Mouse (Mus musculus) skeletal muscle tissue, adult 2 months (tissue): Measurements from ENCODE around the gene Arhgap10.

ENCODE experiments used
- DNase-seq: peaks from one replicate; pipeline ENCODE4 v3.0.0-alpha.2; 2012; ENCODE audit warnings: low read depth, low spot score

Gene Arhgap10

GRCm38 (mm10) chr8:77486749-77487148 lies 31.0 kb downstream of the Arhgap10 start:
- DNase-seq = no peak

- no peak for DNase-seq
Observed at GRCm38 (mm10) chr8:77484817-77485216, 32.9 kb downstream of the Arhgap10 start.

GRCm38 (mm10) chr8:77484266-77484665 lies 33.5 kb downstream of the Arhgap10 start:
- no peak for DNase-seq

- no peak for DNase-seq
Observed at GRCm38 (mm10) chr8:77483676-77484075, 34.1 kb downstream of the Arhgap10 start.

GRCm38 (mm10) chr8:77481791-77482190 lies 36.0 kb downstream of the Arhgap10 start:
- peak; percentile 88 for DNase-seq

- no peak for DNase-seq
Observed at GRCm38 (mm10) chr8:77479995-77480394, 37.8 kb downstream of the Arhgap10 start.

- no peak for DNase-seq
Observed at GRCm38 (mm10) chr8:77478913-77479273, 38.9 kb downstream of the Arhgap10 start.

- DNase-seq = no peak
Observed at GRCm38 (mm10) chr8:77478155-77478912, 39.4 kb downstream of the Arhgap10 start.

- peak; percentile 57 for DNase-seq
Observed at GRCm38 (mm10) chr8:77477684-77478083, 40.1 kb downstream of the Arhgap10 start.

GRCm38 (mm10) chr8:77474614-77475013 lies 43.1 kb downstream of the Arhgap10 start:
- no peak for DNase-seq

GRCm38 (mm10) chr8:77473773-77474172 lies 44.0 kb downstream of the Arhgap10 start:
- DNase-seq = no peak

- peak; percentile 56 for DNase-seq
Observed at GRCm38 (mm10) chr8:77473373-77473772, 44.4 kb downstream of the Arhgap10 start.

- DNase-seq = no peak
Observed at GRCm38 (mm10) chr8:77461392-77461791, 56.4 kb downstream of the Arhgap10 start.

GRCm38 (mm10) chr8:77460363-77460762 lies 57.4 kb downstream of the Arhgap10 start:
- no peak for DNase-seq

GRCm38 (mm10) chr8:77459696-77460095 lies 58.1 kb downstream of the Arhgap10 start:
- no peak for DNase-seq

GRCm38 (mm10) chr8:77458575-77458974 lies 59.2 kb downstream of the Arhgap10 start:
- DNase-seq = no peak

GRCm38 (mm10) chr8:77456263-77456662 lies 61.5 kb downstream of the Arhgap10 start:
- DNase-seq = peak; percentile 56

- DNase-seq = no peak
Observed at GRCm38 (mm10) chr8:77453836-77454235, 63.9 kb downstream of the Arhgap10 start.

- peak; percentile 67 for DNase-seq
Observed at GRCm38 (mm10) chr8:77451466-77452382, 66.0 kb downstream of the Arhgap10 start.

GRCm38 (mm10) chr8:77451052-77451451 lies 66.7 kb downstream of the Arhgap10 start:
- no peak for DNase-seq

GRCm38 (mm10) chr8:77446294-77446693 lies 71.5 kb downstream of the Arhgap10 start:
- DNase-seq = no peak

- DNase-seq = no peak
Observed at GRCm38 (mm10) chr8:77445642-77446041, 72.1 kb downstream of the Arhgap10 start.
